In the genomic region with DNA sequence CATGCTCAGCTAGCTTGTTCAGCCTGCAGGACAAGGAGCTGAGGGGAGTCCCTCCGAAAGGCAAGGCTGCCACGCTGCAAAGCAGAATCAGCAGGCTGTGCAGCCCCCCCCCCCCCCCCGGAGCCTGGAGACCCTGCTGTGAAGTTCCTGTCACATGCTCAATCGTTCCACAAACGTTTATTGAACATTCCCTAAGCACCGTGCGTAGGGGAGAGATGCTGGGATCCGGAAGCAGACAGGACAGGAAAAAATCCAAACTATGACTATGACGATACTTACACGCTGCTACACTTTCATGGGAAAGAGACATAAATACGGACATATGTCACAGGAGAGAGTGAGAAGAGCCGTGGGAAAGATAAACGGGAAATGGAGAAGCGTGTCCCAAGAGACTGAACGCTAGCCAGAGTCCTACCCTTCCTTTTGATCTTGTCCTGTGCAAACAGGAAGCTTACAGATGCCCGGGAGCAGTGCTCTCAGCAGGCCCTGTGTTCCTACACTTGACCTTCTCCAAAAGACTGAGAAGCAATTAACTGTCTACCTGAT, we compare ENCODE assay signal across 8 mouse cellular contexts. TPM values are rescaled to one million over a fixed set of nuclear protein-coding genes. Genes with fewer than 3 reads are reported as not detected.
A peak's percentile ranks its signal among the peaks of the same experiment; 100 is the strongest.
DNase-seq lines count a peak whose midpoint lies in the region; ATAC-seq lines count a peak whose summit lies in the region.

No protein-coding gene starts in this region.

- H3K27me3 ChIP-seq in heart, embryonic 15.5 days, result no peaks in the 10 kb centered on the region
- H3K27me3 ChIP-seq in forebrain, embryonic 11.5 days (ENCODE audit: control insufficient read depth, insufficient read depth, low read length), result no peaks in the 10 kb centered on the region
- H3K27me3 ChIP-seq in limb, embryonic 15.5 days, result peaks cover 7% of the 10 kb centered on the region; the same call in 1 of the 2 replicates
- H3K27me3 ChIP-seq in neural tube, embryonic 12.5 days (replicated peaks), result no peaks in the 10 kb centered on the region

- 0 out of 2 replicates have a peak overlapping the region, but pooled peaks have one; percentile 19 for H3K9ac ChIP-seq in heart, embryonic 15.5 days
- peak overlapping the region; percentile 30; the same call in 1 of the 2 replicates for H3K9ac ChIP-seq in forebrain, embryonic 11.5 days (ENCODE audit: low read length)
- no peak overlapping the region for H3K9ac ChIP-seq in limb, embryonic 15.5 days
- H3K9ac ChIP-seq in neural tube, embryonic 12.5 days, result peak overlapping the region; percentile 38; the same call in 1 of the 2 replicates

- no peaks in the 10 kb centered on the region for H3K9me3 ChIP-seq in heart, embryonic 15.5 days (replicated peaks)
- no peaks in the 10 kb centered on the region for H3K9me3 ChIP-seq in forebrain, embryonic 11.5 days (ENCODE audit: control insufficient read depth, low read length)
- H3K9me3 ChIP-seq in limb, embryonic 15.5 days, result no peaks in the 10 kb centered on the region
- H3K9me3 ChIP-seq in neural tube, embryonic 12.5 days, result no peaks in the 10 kb centered on the region

- WGBS in heart, embryonic 15.5 days, result 9% methylated on average over 16 of the region's 16 CpGs
- WGBS in forebrain, embryonic 11.5 days, result 11% methylated on average over 16 of the region's 16 CpGs
- 2% methylated on average over 16 of the region's 16 CpGs for WGBS in limb, embryonic 15.5 days
- 8% methylated on average over 16 of the region's 16 CpGs for WGBS in neural tube, embryonic 12.5 days

- no peaks in the 10 kb centered on the region for H3K36me3 ChIP-seq in heart, embryonic 15.5 days
- H3K36me3 ChIP-seq in forebrain, embryonic 11.5 days (ENCODE audit: control insufficient read depth, insufficient read depth, low read length), result no peaks in the 10 kb centered on the region
- H3K36me3 ChIP-seq in limb, embryonic 15.5 days, result no peaks in the 10 kb centered on the region
- H3K36me3 ChIP-seq in neural tube, embryonic 12.5 days, result no peaks in the 10 kb centered on the region

- intact Hi-C loops in heart, postnatal 14 days (cut with DNase I), result no loop called here

- H3K4me2 ChIP-seq in heart, embryonic 15.5 days, result peak overlapping the region; percentile 48
- peak overlapping the region; percentile 22 for H3K4me2 ChIP-seq in forebrain, embryonic 11.5 days (ENCODE audit: low read depth, low read length, severe bottlenecking)
- H3K4me2 ChIP-seq in limb, embryonic 15.5 days, result peak overlapping the region; percentile 37
- H3K4me2 ChIP-seq in neural tube, embryonic 12.5 days (replicated peaks), result peak overlapping the region; percentile 53

- peak overlapping the region; percentile 20; the same call in 1 of the 2 replicates for H3K27ac ChIP-seq in heart, embryonic 15.5 days
- peak overlapping the region; percentile 43; the same call in 1 of the 2 replicates for H3K27ac ChIP-seq in forebrain, embryonic 11.5 days (ENCODE audit: low read depth, low read length)
- no peak overlapping the region for H3K27ac ChIP-seq in limb, embryonic 15.5 days
- no peak overlapping the region for H3K27ac ChIP-seq in neural tube, embryonic 12.5 days

- no peak for ATAC-seq in heart, embryonic 15.5 days (replicated peaks; ENCODE audit: insufficient number of reproducible peaks, insufficient read depth, low FRiP score, low read depth)
- no peak for ATAC-seq in forebrain, embryonic 11.5 days (replicated peaks; ENCODE audit: low FRiP score)
- no peak for ATAC-seq in limb, embryonic 15.5 days (ENCODE audit: insufficient number of reproducible peaks, low FRiP score, low TSS enrichment, low read depth)
- ATAC-seq in neural tube, embryonic 12.5 days (ENCODE audit: low FRiP score, low read depth), result no peak

- DNase-seq in heart, postnatal 14 days, result no peak
- DNase-seq in forebrain, embryonic 11.5 days (ENCODE audit: low spot score), result peak; percentile 73
- DNase-seq in frontal cortex, postnatal 14 days (ENCODE audit: low spot score in 2 of 2), result no peak
- no peak for DNase-seq in ovary, adult 18-20 months (ENCODE audit: low spot score)
- DNase-seq in urinary bladder, postnatal 10 days (ENCODE audit: low spot score), result no peak

- H3K4me1 ChIP-seq in heart, embryonic 15.5 days (replicated peaks), result peaks cover 28% of the 10 kb centered on the region
- H3K4me1 ChIP-seq in forebrain, embryonic 11.5 days (replicated peaks; ENCODE audit: control insufficient read depth, insufficient read depth, low read length), result peaks cover 28% of the 10 kb centered on the region
- H3K4me1 ChIP-seq in limb, embryonic 15.5 days, result peaks cover 24% of the 10 kb centered on the region
- peaks cover 38% of the 10 kb centered on the region for H3K4me1 ChIP-seq in neural tube, embryonic 12.5 days

- H3K4me3 ChIP-seq in heart, embryonic 15.5 days, result peak overlapping the region; percentile 10; the same call in 1 of the 2 replicates
- H3K4me3 ChIP-seq in forebrain, embryonic 11.5 days (ENCODE audit: low read depth, low read length), result no peak overlapping the region; the same call in 1 of the 2 replicates
- H3K4me3 ChIP-seq in limb, embryonic 15.5 days, result peak overlapping the region; percentile 11; the same call in 1 of the 2 replicates
- H3K4me3 ChIP-seq in neural tube, embryonic 12.5 days, result 0 out of 2 replicates have a peak overlapping the region, but pooled peaks have one; percentile 9

RNA-seq across cellular contexts. Expression of gene Zbtb34, which starts 5.0 kb away (rescaled TPM):
- polyA plus RNA-seq in heart, embryonic 15.5 days (2015; fragmentation: Nextera tagmentation; extraction: Ambion mirVana), result 3.3 and 4.3 TPM in 2 replicates
- total RNA-seq in heart, postnatal 14 days (2021), result 10 to 100 TPM; 16.1 to 16.4 TPM
- 9.2 and 10.6 TPM in 2 replicates for polyA plus RNA-seq in forebrain, embryonic 11.5 days (2014; fragmentation: Nextera tagmentation; extraction: Ambion mirVana)
- 6.5 and 7.1 TPM in 2 replicates for polyA plus RNA-seq in limb, embryonic 15.5 days (2015; fragmentation: Nextera tagmentation; extraction: Ambion mirVana)
- 8.4 and 10.7 TPM in 2 replicates for polyA plus RNA-seq in neural tube, embryonic 12.5 days (2016; fragmentation: Nextera tagmentation; extraction: Ambion mirVana)

RNA-seq across cellular contexts. Expression of gene Zbtb43, which starts 32.3 kb away (rescaled TPM):
- polyA plus RNA-seq in heart, embryonic 15.5 days (2015; fragmentation: Nextera tagmentation; extraction: Ambion mirVana), result 12.5 and 12.8 TPM in 2 replicates
- 10 to 100 TPM; 22.6 to 23.7 TPM for total RNA-seq in heart, postnatal 14 days (2021)
- polyA plus RNA-seq in forebrain, embryonic 11.5 days (2014; fragmentation: Nextera tagmentation; extraction: Ambion mirVana), result 21.0 and 23.7 TPM in 2 replicates
- 17.3 and 19.0 TPM in 2 replicates for polyA plus RNA-seq in limb, embryonic 15.5 days (2015; fragmentation: Nextera tagmentation; extraction: Ambion mirVana)
- 23.0 and 23.5 TPM in 2 replicates for polyA plus RNA-seq in neural tube, embryonic 12.5 days (2016; fragmentation: Nextera tagmentation; extraction: Ambion mirVana)

Comparison
In these comparisons a context has a peak if more than half of its experiments do, and no peak if none do; other contexts are left out.
1. H3K27ac ChIP-seq: peak in heart, embryonic 15.5 days (single experiment) and forebrain, embryonic 11.5 days (single experiment); none in limb, embryonic 15.5 days (single experiment) and neural tube, embryonic 12.5 days (single experiment).
2. Peak in every context shown above with its lines, with median percentiles within 50 percentile points of each other: H3K4me2 ChIP-seq.